Mouse (Mus musculus): ENCODE results near the gene Abat.

The Abat gene

GRCm38 (mm10) chr16:8555371-8555770 lies 42.1 kb downstream of the Abat start:
- POLR2A ChIA-PET = interaction anchor here in 3 of 4 experiments (0.7 to 2.6 kb wide), 10 partner anchors 10 to 577 kb away, joined by 3 to 13 read pairs (median 4); no protein-coding TSS in a partner anchor

GRCm38 (mm10) chr16:8560079-8560478 lies 46.9 kb downstream of the Abat start:
- CTCF ChIA-PET = interaction anchor here in 3 of 4 experiments (0.5 to 1.3 kb wide), 3 partner anchors 8 to 23 kb away, joined by 3 to 7 read pairs (median 3); no protein-coding TSS in a partner anchor
- POLR2A ChIA-PET = interaction anchor here (0.6 to 5.8 kb wide), 20 partner anchors 7 to 263 kb away, joined by 3 to 84 read pairs (median 8); partner anchors contain the start of genes Carhsp1 (in 2 of the 4) and Mettl22 (in 1 of the 4)

More at GRCm38 (mm10) chr16:8555371-8555770, 42.1 kb downstream of the Abat start:
- CTCF ChIA-PET = interaction anchor here in 1 of 4 experiments (0.6 kb wide), 1 partner anchor 328 kb away, joined by 3 read pairs; no protein-coding TSS in a partner anchor

DNA sequence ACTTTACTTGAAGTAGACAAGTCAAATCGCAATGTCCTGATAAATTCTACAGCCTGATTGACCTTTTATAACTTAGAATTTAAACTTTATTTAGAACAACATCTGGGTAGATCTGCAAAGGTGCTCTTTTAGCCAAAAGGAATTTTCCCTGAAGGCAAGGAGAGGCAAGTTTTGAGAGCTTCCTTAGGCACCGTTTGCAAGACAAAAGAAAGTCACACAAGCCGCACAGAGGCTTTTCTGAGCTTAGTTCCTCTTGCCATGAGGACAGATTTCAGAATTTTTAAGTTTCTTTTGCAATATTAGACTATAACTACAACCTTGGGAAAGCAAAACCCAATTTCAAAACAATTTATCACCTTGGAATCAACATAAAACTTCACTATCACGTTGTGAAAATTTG lies 47.9 kb downstream of the Abat start:
- CTCF ChIA-PET = interaction anchor here in 2 of 4 experiments (0.6 to 1.3 kb wide), 2 partner anchors 14 to 22 kb away, joined by 3 read pairs; no protein-coding TSS in a partner anchor
- POLR2A ChIA-PET = interaction anchor here in 3 of 4 experiments (0.6 to 5.8 kb wide), 26 partner anchors 8 to 262 kb away, joined by 3 to 84 read pairs (median 6); partner anchors contain the start of genes Carhsp1 (in 2 of the 3) and Mettl22 (in 1 of the 3)

- CTCF ChIA-PET = interaction anchor here in 2 of 4 experiments (0.6 to 1.2 kb wide), 2 partner anchors 29 to 322 kb away, joined by 3 to 7 read pairs; no protein-coding TSS in a partner anchor
Measured at GRCm38 (mm10) chr16:8561856-8562255, 48.6 kb downstream of the Abat start.

GRCm38 (mm10) chr16:8562827-8563226 lies 49.6 kb downstream of the Abat start:
- POLR2A ChIA-PET = interaction anchor here (0.6 to 5.8 kb wide), 29 partner anchors 9 to 277 kb away, joined by 3 to 84 read pairs (median 4); partner anchors contain the start of genes Carhsp1 (in 2 of the 4) and Mettl22 (in 1 of the 4)
- CTCF ChIA-PET = interaction anchor here in 2 of 4 experiments (0.6 to 1.2 kb wide), 3 partner anchors 30 to 1593 kb away, joined by 3 to 7 read pairs (median 4); no protein-coding TSS in a partner anchor

More at GRCm38 (mm10) chr16:8561856-8562255, 48.6 kb downstream of the Abat start:
- POLR2A ChIA-PET = interaction anchor here in 3 of 4 experiments (0.7 to 5.8 kb wide), 30 partner anchors 8 to 261 kb away, joined by 3 to 84 read pairs (median 6); partner anchors contain the start of gene Carhsp1 (in 2 of the 3)

GRCm38 (mm10) chr16:8564836-8565235 lies 51.6 kb downstream of the Abat start:
- ChIA-PET CTCF (no interaction called here), POLR2A (interaction anchor here in 1 of 4 experiments (1.2 to 5.8 kb wide), 4 partner anchors 12 to 25 kb away, joined by 3 to 84 read pairs (median 4); no protein-coding TSS in a partner anchor)

GRCm38 (mm10) chr16:8565539-8565938 lies 52.3 kb downstream of the Abat start:
- ChIA-PET CTCF (no interaction called here), POLR2A (interaction anchor here in 1 of 4 experiments (1.2 to 1.5 kb wide), 2 partner anchors 16 to 20 kb away, joined by 3 to 6 read pairs; no protein-coding TSS in a partner anchor)

GRCm38 (mm10) chr16:8566115-8566711 lies 53.0 kb downstream of the Abat start:
- CTCF ChIA-PET = no interaction called here
- POLR2A ChIA-PET = interaction anchor here in 1 of 4 experiments (0.8 kb wide), 1 partner anchor 11 kb away, joined by 4 read pairs; no protein-coding TSS in a partner anchor

- ChIA-PET POLR2A (interaction anchor here (0.6 to 1.4 kb wide), 7 partner anchors 10 to 1706 kb away, joined by 3 to 9 read pairs (median 4); partner anchors contain the start of gene Carhsp1 (in 2 of the 4)), CTCF (interaction anchor here in 1 of 4 experiments (0.6 to 1.7 kb wide), 2 partner anchors 18 to 36 kb away, joined by 4 read pairs; no protein-coding TSS in a partner anchor)
Measured at GRCm38 (mm10) chr16:8568881-8569280, 55.7 kb downstream of the Abat start.

DNA sequence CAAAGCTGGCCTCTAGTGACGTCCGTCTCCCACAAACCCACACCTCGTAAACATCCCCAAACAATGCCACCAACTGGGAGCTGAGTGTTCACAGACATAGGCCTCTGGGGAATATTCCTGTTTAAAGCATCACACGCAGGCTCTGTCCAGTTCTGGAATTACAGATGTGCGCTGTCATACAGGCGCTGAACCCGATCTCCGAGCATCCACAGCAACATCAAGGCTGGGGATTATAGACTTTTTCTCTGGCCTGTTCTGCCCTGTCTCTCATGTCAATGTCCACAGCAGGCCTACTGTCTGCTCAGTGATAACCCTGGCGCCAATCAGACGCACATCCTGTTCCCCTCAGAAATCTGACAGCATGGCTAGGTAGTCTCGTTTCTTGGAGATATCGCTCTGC lies 57.1 kb downstream of the Abat start:
- ChIA-PET POLR2A (interaction anchor here in 1 of 4 experiments (0.7 to 1.5 kb wide), 4 partner anchors 9 to 63 kb away, joined by 3 to 6 read pairs (median 4); no protein-coding TSS in a partner anchor), CTCF (no interaction called here)

DNA sequence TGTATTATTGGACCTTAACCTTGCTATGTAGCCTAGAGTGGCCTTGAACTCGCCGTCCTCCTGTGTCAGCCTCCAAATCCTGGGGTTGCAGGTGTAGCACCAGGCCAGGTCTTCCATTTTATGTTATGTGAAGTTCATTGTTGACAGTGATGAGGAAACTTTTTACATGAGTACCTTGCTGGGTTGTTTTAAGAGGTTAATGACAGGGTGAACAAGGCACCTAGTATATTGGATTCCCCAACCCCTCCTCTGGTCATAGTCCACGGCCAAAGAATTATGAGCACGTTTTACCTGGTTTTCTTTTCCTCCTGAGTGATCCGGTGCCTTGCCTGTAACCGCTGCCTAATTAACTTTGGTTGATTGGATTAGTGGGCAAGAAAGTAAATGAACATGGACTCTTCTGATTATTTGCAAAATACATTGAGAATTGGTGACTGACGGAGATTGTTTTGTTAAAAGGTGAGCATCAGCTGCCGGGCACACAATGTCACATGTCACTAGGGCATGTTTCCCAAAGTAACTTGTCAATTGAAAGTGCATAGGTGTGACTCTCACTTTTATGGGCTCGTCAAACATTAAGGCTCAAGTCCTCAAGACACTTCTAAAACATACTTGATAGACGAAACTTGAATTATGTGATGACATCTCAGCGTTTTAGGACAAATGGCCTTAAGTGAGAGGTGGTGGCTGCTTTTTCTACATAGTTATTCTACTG lies 57.8 kb downstream of the Abat start:
- POLR2A ChIA-PET = interaction anchor here in 1 of 4 experiments (0.9 to 10.3 kb wide), 4 partner anchors 9 to 25 kb away, joined by 3 to 84 read pairs (median 5); no protein-coding TSS in a partner anchor
- CTCF ChIA-PET = no interaction called here

GRCm38 (mm10) chr16:8573041-8573440 lies 59.8 kb downstream of the Abat start:
- CTCF ChIA-PET = interaction anchor here in 1 of 4 experiments (1.3 kb wide), 1 partner anchor 8 kb away, joined by 4 read pairs; no protein-coding TSS in a partner anchor
- POLR2A ChIA-PET = interaction anchor here in 2 of 4 experiments (1.2 to 10.3 kb wide), 7 partner anchors 9 to 60 kb away, joined by 3 to 84 read pairs (median 3); partner anchors contain the start of gene Abat (in 1 of the 2)

GRCm38 (mm10) chr16:8573751-8574150 lies 60.5 kb downstream of the Abat start:
- ChIA-PET POLR2A (interaction anchor here in 3 of 4 experiments (0.7 to 10.3 kb wide), 13 partner anchors 12 to 103 kb away, joined by 3 to 84 read pairs (median 3); partner anchors contain the start of genes Abat (in 1 of the 3) and Carhsp1 (in 1 of the 3)), CTCF (interaction anchor here in 2 of 4 experiments (0.8 to 1.3 kb wide), 2 partner anchors 8 to 165 kb away, joined by 4 read pairs; no protein-coding TSS in a partner anchor)

GRCm38 (mm10) chr16:8574316-8574715 lies 61.1 kb downstream of the Abat start:
- ChIA-PET CTCF (interaction anchor here in 2 of 4 experiments (0.7 to 0.8 kb wide), 2 partner anchors 165 to 1174 kb away, joined by 4 to 5 read pairs; no protein-coding TSS in a partner anchor), POLR2A (interaction anchor here in 3 of 4 experiments (0.6 to 10.3 kb wide), 13 partner anchors 12 to 103 kb away, joined by 3 to 84 read pairs (median 4); partner anchors contain the start of genes Abat (in 1 of the 3) and Carhsp1 (in 1 of the 3))

DNA sequence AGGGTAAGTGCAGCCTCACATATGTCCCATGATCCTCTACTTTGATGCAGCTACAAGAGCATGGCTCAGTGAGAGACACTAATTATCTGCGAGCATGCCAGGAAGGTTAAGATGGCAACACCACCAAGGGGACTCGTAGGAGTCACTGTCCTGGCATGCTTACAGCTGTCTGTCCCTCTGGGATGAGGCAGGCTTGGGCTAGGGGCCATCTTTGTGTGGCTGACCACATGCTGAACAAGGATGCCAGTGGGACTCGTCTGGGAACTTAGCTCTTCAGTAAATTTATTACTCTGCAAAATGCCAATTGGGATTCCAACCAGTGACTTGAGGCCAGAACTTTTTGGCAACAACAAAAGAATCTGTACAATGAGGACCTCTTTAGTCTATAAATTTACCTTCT lies 62.9 kb downstream of the Abat start:
- ChIA-PET POLR2A (interaction anchor here in 1 of 4 experiments (0.6 to 10.3 kb wide), 4 partner anchors 14 to 95 kb away, joined by 3 to 84 read pairs (median 4); no protein-coding TSS in a partner anchor), CTCF (no interaction called here)

- ChIA-PET CTCF (interaction anchor here in 1 of 4 experiments (1.2 kb wide), 1 partner anchor 44 kb away, joined by 4 read pairs; no protein-coding TSS in a partner anchor), POLR2A (interaction anchor here in 2 of 4 experiments (0.9 to 10.3 kb wide), 8 partner anchors 9 to 73 kb away, joined by 3 to 84 read pairs (median 3); partner anchors contain the start of gene Abat (in 1 of the 2))
Measured at GRCm38 (mm10) chr16:8576901-8577300, 63.7 kb downstream of the Abat start.

- ChIA-PET POLR2A (interaction anchor here in 2 of 4 experiments (1.0 to 10.3 kb wide), 2 partner anchors 16 to 32 kb away, joined by 3 to 84 read pairs; no protein-coding TSS in a partner anchor), CTCF (interaction anchor here in 1 of 4 experiments (0.8 kb wide), 1 partner anchor 74 kb away, joined by 3 read pairs; no protein-coding TSS in a partner anchor)
Measured at GRCm38 (mm10) chr16:8578326-8578725, 65.1 kb downstream of the Abat start.
